Mouse (Mus musculus) lung, embryonic 14.5 days (tissue): ENCODE results near the gene C9orf72. TPM values are rescaled to one million over a fixed set of nuclear protein-coding genes. Genes with fewer than 3 reads are reported as not detected.

Experiments
- ATAC-seq: fragments of 200-750 bp; cut with Nextera tagmentation; 2 replicates; pipeline ENCODE4 v1.8.0; 2017; ENCODE audit warnings: mild to moderate bottlenecking, moderate TSS enrichment, moderate library complexity; ENCODE audit not compliant: insufficient read depth
- DNase-seq: peaks from one replicate; pipeline ENCODE4 v3.0.0-alpha.2; 2015
- H3K27ac ChIP-seq: fragments of 300-500 bp; sonication (generic); 2 replicates; pipeline ENCODE4 v1.5.1; 2014; ENCODE audit warnings: low read depth, mild to moderate bottlenecking, moderate library complexity
- H3K27me3 ChIP-seq: fragments of 300-500 bp; sonication (generic); 2 replicates; pipeline ENCODE4 v1.6.1; 2014; ENCODE audit warnings: low read length, control low read depth; ENCODE audit not compliant: insufficient read depth
- H3K36me3 ChIP-seq: fragments of 300-500 bp; sonication (generic); 2 replicates; pipeline ENCODE4 v1.6.1; 2014; ENCODE audit warnings: control low read depth; ENCODE audit not compliant: insufficient read depth
- H3K4me1 ChIP-seq: fragments of 300-500 bp; sonication (generic); 2 replicates; pipeline ENCODE4 v1.6.1; 2014; ENCODE audit warnings: antibody characterized with exemption, control low read depth; ENCODE audit not compliant: insufficient read depth
- H3K4me2 ChIP-seq: fragments of 300-500 bp; sonication (generic); 2 replicates; pipeline ENCODE4 v1.6.1; 2014; ENCODE audit warnings: mild to moderate bottlenecking
- H3K4me3 ChIP-seq: fragments of 300-500 bp; sonication (generic); 2 replicates; pipeline ENCODE4 v1.5.1; 2014; ENCODE audit warnings: low read depth, low read length
- H3K9ac ChIP-seq: fragments of 300-500 bp; sonication (generic); 2 replicates; pipeline ENCODE4 v1.6.1; 2014
- H3K9me3 ChIP-seq: fragments of 300-500 bp; sonication (generic); 2 replicates; pipeline ENCODE4 v1.6.1; 2016; ENCODE audit warnings: low read depth, low read length, control low read depth
- CTCF ChIP-seq: IDR thresholded peaks from 2 replicates; pipeline ENCODE4 v1.5.1; 2016; ENCODE audit warnings: antibody characterized with exemption, low read depth
- WGBS: fragments of 180-500 bp; shearing (Covaris S2); extraction: QIAGEN DNeasy Blood & Tissue Kit; methylation state at CpG from one replicate; pipeline ENCODE4 v1.1.7; 2014; 5-methylcytosine and 5-hydroxymethylcytosine counted together
- polyA plus RNA-seq: library from polyadenylated mRNA; unstranded; fragments of >200 nt; fragmentation: Nextera tagmentation; extraction: Ambion mirVana; gene quantifications from 2 replicates; pipeline ENCODE4 v1.2.1, GENCODE M21; 2014

Gene C9orf72
- polyA plus RNA-seq, 1 experiment from 2014 or later, result 16.3 TPM

- WGBS, result 58% methylated on average over 2 of the region's 2 CpGs
- no peak overlapping the region for H3K4me2 ChIP-seq
- no peaks in the 10 kb centered on the region for H3K36me3 ChIP-seq
- 0 out of 2 replicates have a peak, but pooled peaks cover 3% of the 10 kb centered on the region for H3K4me1 ChIP-seq
- no peak overlapping the region for H3K27ac ChIP-seq
- no peak overlapping the region for H3K9ac ChIP-seq
- no peak for TF ChIP-seq CTCF
- ATAC-seq, result no peak
- H3K27me3 ChIP-seq, result no peaks in the 10 kb centered on the region
- no peak for DNase-seq
- no peak overlapping the region for H3K4me3 ChIP-seq
- no peaks in the 10 kb centered on the region for H3K9me3 ChIP-seq
Measured at GRCm38 (mm10) chr4:35165275-35165674, 60.7 kb downstream of the C9orf72 start.

GRCm38 (mm10) chr4:35157815-35158214 is 68.2 kb downstream of the C9orf72 start:
- Histone ChIP-seq H3K9ac (no peak overlapping the region), H3K4me2 (peak overlapping the region; percentile 83; the same call in 1 of the 2 replicates), H3K36me3 (no peaks in the 10 kb centered on the region), H3K27ac (no peak overlapping the region), H3K27me3 (no peaks in the 10 kb centered on the region), H3K4me1 (no peaks in the 10 kb centered on the region), H3K4me3 (0 out of 2 replicates have a peak overlapping the region, but pooled peaks have one; percentile 63), H3K9me3 (no peaks in the 10 kb centered on the region)
- WGBS, result 55% methylated on average over 11 of the region's 11 CpGs
- no peak for TF ChIP-seq CTCF
- DNase-seq (no peak), ATAC-seq (no peak)

GRCm38 (mm10) chr4:35156751-35157611 is 69.0 kb downstream of the C9orf72 start, which contains the start of gene Mob3b:
Mob3b (minus strand) TSS chr4:35157484.
- Histone ChIP-seq H3K9me3 (no peaks in the 10 kb centered on the region), H3K4me2 (peak within 1 kb of the TSS; percentile 83), H3K36me3 (no peaks in the 10 kb centered on the region), H3K4me3 (peak within 1 kb of the TSS; percentile 63), H3K4me1 (no peaks in the 10 kb centered on the region), H3K27me3 (no peaks in the 10 kb centered on the region), H3K27ac (peak within 1 kb of the TSS; percentile 90), H3K9ac (peak within 1 kb of the TSS; percentile 66)
- DNase-seq (peak; percentile 95), ATAC-seq (peak; percentile 86)
- WGBS, result under 1% methylated on average over 50 of the region's 50 CpGs
- TF ChIP-seq CTCF, result peak; percentile 93

- no peaks in the 10 kb centered on the region for H3K36me3 ChIP-seq
- ATAC-seq, result peak; percentile 81
- H3K4me2 ChIP-seq, result peak overlapping the region; percentile 83
- peak overlapping the region; percentile 90 for H3K27ac ChIP-seq
- TF ChIP-seq CTCF, result no peak
- no peaks in the 10 kb centered on the region for H3K4me1 ChIP-seq
- DNase-seq, result peak; percentile 78
- WGBS, result under 1% methylated on average over 26 of the region's 26 CpGs
- H3K9me3 ChIP-seq, result no peaks in the 10 kb centered on the region
- H3K27me3 ChIP-seq, result no peaks in the 10 kb centered on the region
- H3K4me3 ChIP-seq, result peak overlapping the region; percentile 63
- H3K9ac ChIP-seq, result peak overlapping the region; percentile 66
Measured at GRCm38 (mm10) chr4:35156149-35156611, 69.8 kb downstream of the C9orf72 start.

- peak overlapping the region; percentile 63 for H3K4me3 ChIP-seq
- H3K27ac ChIP-seq, result peak overlapping the region; percentile 90
- WGBS, result 13% methylated on average over 20 of the region's 20 CpGs
- no peaks in the 10 kb centered on the region for H3K36me3 ChIP-seq
- no peaks in the 10 kb centered on the region for H3K4me1 ChIP-seq
- peak overlapping the region; percentile 83 for H3K4me2 ChIP-seq
- DNase-seq (peak; percentile 74), ATAC-seq (peak; percentile 13; the same call in 1 of the 2 replicates)
- peak; percentile 53 for TF ChIP-seq CTCF
- H3K9me3 ChIP-seq, result no peaks in the 10 kb centered on the region
- peak overlapping the region; percentile 66 for H3K9ac ChIP-seq
- no peaks in the 10 kb centered on the region for H3K27me3 ChIP-seq
Measured at GRCm38 (mm10) chr4:35155132-35155922, 70.6 kb downstream of the C9orf72 start.

- no peak for ATAC-seq
- Histone ChIP-seq H3K36me3 (no peaks in the 10 kb centered on the region), H3K27ac (no peak overlapping the region), H3K27me3 (no peaks in the 10 kb centered on the region), H3K4me1 (no peaks in the 10 kb centered on the region), H3K4me3 (no peak overlapping the region), H3K9ac (no peak overlapping the region), H3K4me2 (0 out of 2 replicates have a peak overlapping the region, but pooled peaks have one; percentile 12), H3K9me3 (no peaks in the 10 kb centered on the region)
- no peak for TF ChIP-seq CTCF
- 20% methylated on average over 3 of the region's 3 CpGs for WGBS
- no peak for DNase-seq
Measured at GRCm38 (mm10) chr4:35154051-35154450, 71.9 kb downstream of the C9orf72 start.
